In genomic region chr13:76967588-76967987, GRCm38 (mm10) we compare ENCODE assay signal across 23 mouse cellular contexts.
DNase-seq lines count a peak whose midpoint lies in the region; ATAC-seq and TF ChIP-seq lines count a peak whose summit lies in the region.
"Had no signal": no experiment of that assay in that cellular context is flagged by ENCODE, and none has a peak within 500 bp of the region (broad histone marks: within the 10 kb centered on the region; RNA-seq: fewer than 3 reads in every experiment).

No protein-coding gene starts in this region.

- H3K27ac ChIP-seq in CH12.LX (ENCODE audit: insufficient read depth, low read depth), result no peak overlapping the region
- H3K27ac ChIP-seq in ES-E14 (ENCODE audit: insufficient read depth, low read depth, low read length, poor library complexity, severe bottlenecking), result no peak overlapping the region
- no peak overlapping the region for H3K27ac ChIP-seq in MEL (ENCODE audit: control insufficient read depth, low read depth, low read length)
- H3K27ac ChIP-seq in midbrain, embryonic 16.5 days (ENCODE audit: low read length), result no peak overlapping the region

- ATAC-seq in midbrain, embryonic 16.5 days, result no peak
- ATAC-seq in erythroid progenitor cell, adult 5-6 weeks (replicated peaks; ENCODE audit: low FRiP score, poor library complexity, severe bottlenecking), result no peak
- ATAC-seq: activated CD4-positive, CD25-positive, alpha-beta regulatory T cell, adult 4 months; CD4-positive, CD25-positive, alpha-beta regulatory T cell, adult 4 months; Patski had no signal

- no peak for TF ChIP-seq CTCF in CH12.LX (conservative IDR thresholded peaks at IDR 0.05 in 1 of 2, IDR thresholded peaks at IDR 0.05 in 1 of 2; ENCODE audit: low read depth in 2 of 2, low read length in 2 of 2)
- TF ChIP-seq CTCF in MEL (IDR thresholded peaks at IDR 0.05 in 2 of 3, conservative IDR thresholded peaks at IDR 0.05 in 1 of 3; ENCODE audit: control insufficient read depth in 1 of 3, insufficient read depth in 1 of 3, low read depth in 2 of 3, low read length in 3 of 3, poor library complexity in 1 of 3, severe bottlenecking in 1 of 3), result no peak

- no peak overlapping the region for H3K4me3 ChIP-seq in CH12.LX (replicated peaks in 1 of 3; ENCODE audit: low read depth in 2 of 3, low read length in 2 of 3, poor library complexity in 1 of 3)
- no peak overlapping the region for H3K4me3 ChIP-seq in ES-E14 (ENCODE audit: insufficient read depth in 1 of 2, low read depth in 1 of 2, low read length in 2 of 2, poor library complexity in 1 of 2, severe bottlenecking in 1 of 2)
- H3K4me3 ChIP-seq in MEL (ENCODE audit: control insufficient read depth in 1 of 2, insufficient read depth in 1 of 2, low read depth in 2 of 2, low read length in 2 of 2), result no peak overlapping the region
- H3K4me3 ChIP-seq in midbrain, embryonic 16.5 days (ENCODE audit: low read depth, low read length), result no peak overlapping the region

- DNase-seq in CH12.LX (ENCODE audit: extremely low read depth), result no peak
- no peak for DNase-seq in ES-E14 (ENCODE audit: low read depth, low spot score)
- no peak for DNase-seq in MEL (ENCODE audit: low read depth, low spot score)
- no peak for DNase-seq in layer of hippocampus, adult 11-12 months (ENCODE audit: low spot score)
- DNase-seq: adrenal gland, adult 2 months; adrenal gland, adult 8-10 months; adrenal gland, postnatal 10 days; adrenal gland, postnatal 14 days; adrenal gland, postnatal 25 days; adrenal gland, postnatal 36 days; B cell, adult 2 months; cerebellum, adult 11 months; cerebellum, adult 11-12 months; cerebellum, adult 18-20 months; cerebellum, adult 2 months; cerebellum, adult 8-10 months; cerebellum, adult 9-10 months had no signal

- no peaks in the 10 kb centered on the region for H3K9me3 ChIP-seq in CH12.LX (replicated peaks; ENCODE audit: low read length)
- no peaks in the 10 kb centered on the region for H3K9me3 ChIP-seq in ES-E14 (ENCODE audit: control insufficient read depth, insufficient read depth, low read depth, low read length)
- H3K9me3 ChIP-seq in MEL (replicated peaks; ENCODE audit: insufficient read depth, low read length), result no peaks in the 10 kb centered on the region
- no peaks in the 10 kb centered on the region for H3K9me3 ChIP-seq in midbrain, embryonic 16.5 days (replicated peaks; ENCODE audit: control insufficient read depth, low read length, poor library complexity, severe bottlenecking)
- H3K9me3 ChIP-seq: G1E had no signal

- no peak for TF ChIP-seq RAD21 in CH12.LX (IDR thresholded peaks at IDR 0.05; ENCODE audit: low read depth, low read length)
- no peak for TF ChIP-seq RAD21 in MEL (IDR thresholded peaks at IDR 0.05; ENCODE audit: low read depth, low read length)

- TF ChIP-seq EP300 in CH12.LX (IDR thresholded peaks at IDR 0.05; ENCODE audit: low read length), result no peak
- no peak for TF ChIP-seq EP300 in MEL (IDR thresholded peaks at IDR 0.05; ENCODE audit: low read depth in 1 of 2, low read length in 2 of 2)

- H3K9ac ChIP-seq in CH12.LX (ENCODE audit: insufficient read depth, low read depth), result no peak overlapping the region
- H3K9ac ChIP-seq in ES-E14 (ENCODE audit: insufficient read depth, low read depth, low read length, poor library complexity, severe bottlenecking), result no peak overlapping the region
- H3K9ac ChIP-seq in MEL (ENCODE audit: control insufficient read depth, low read depth, low read length, poor library complexity, severe bottlenecking), result no peak overlapping the region
- no peak overlapping the region for H3K9ac ChIP-seq in midbrain, embryonic 16.5 days (ENCODE audit: low read depth, low read length)

- no peaks in the 10 kb centered on the region for H3K27me3 ChIP-seq in CH12.LX (replicated peaks)
- no peaks in the 10 kb centered on the region for H3K27me3 ChIP-seq in MEL (ENCODE audit: control insufficient read depth in 1 of 2, insufficient read depth in 2 of 2, low read length in 2 of 2)
- no peaks in the 10 kb centered on the region for H3K27me3 ChIP-seq in midbrain, embryonic 16.5 days (ENCODE audit: control insufficient read depth, insufficient read depth, low read depth, low read length)

- in situ Hi-C loops in CH12.LX (cut with MboI; ENCODE audit: low pct_ligation_motif_present, low pct_unique_long_range_greater_than_20kb, low sequenced_read_pairs) (loop anchor here (10.0 to 25.0 kb wide), 2 partner anchors 123 to 1220 kb away; partner anchors contain the start of gene Nr2f1), ES-E14 (cut with MboI; ENCODE audit: low sequenced_read_pairs in 2 of 2, unreplicated experiment in 2 of 2) (no loop called here)

- H3K79me2 ChIP-seq in CH12.LX (replicated peaks; ENCODE audit: control insufficient read depth, extremely low read depth, insufficient read depth, poor library complexity, severe bottlenecking) (no peaks in the 10 kb centered on the region), MEL (ENCODE audit: control insufficient read depth, insufficient read depth, low read length, poor library complexity) (no peaks in the 10 kb centered on the region)

- no peak overlapping the region for H3K4me2 ChIP-seq in CH12.LX (ENCODE audit: insufficient read depth, low read depth, poor library complexity, severe bottlenecking)
- H3K4me2 ChIP-seq in midbrain, embryonic 16.5 days (ENCODE audit: low read length), result no peak overlapping the region

- H3K36me3 ChIP-seq in CH12.LX (replicated peaks in 1 of 2; ENCODE audit: control insufficient read depth in 1 of 2, insufficient read depth in 1 of 2, low read length in 1 of 2), result no peaks in the 10 kb centered on the region
- H3K36me3 ChIP-seq in ES-E14 (ENCODE audit: control insufficient read depth, insufficient read depth, low read length, poor library complexity, severe bottlenecking), result no peaks in the 10 kb centered on the region
- no peaks in the 10 kb centered on the region for H3K36me3 ChIP-seq in MEL (ENCODE audit: control insufficient read depth in 1 of 2, insufficient read depth in 2 of 2, low read length in 2 of 2)
- no peaks in the 10 kb centered on the region for H3K36me3 ChIP-seq in midbrain, embryonic 16.5 days (ENCODE audit: control insufficient read depth, insufficient read depth, low read length)
- H3K36me3 ChIP-seq: G1E had no signal

- TF ChIP-seq POLR2A in CH12.LX (IDR thresholded peaks at IDR 0.05; ENCODE audit: low read depth, low read length) (no peak), MEL (IDR thresholded peaks at IDR 0.05; ENCODE audit: control insufficient read depth in 1 of 2, insufficient read depth in 1 of 2, low read depth in 1 of 2, low read length in 2 of 2, poor library complexity in 1 of 2) (no peak)

- H3K4me1 ChIP-seq in CH12.LX (ENCODE audit: control insufficient read depth in 1 of 2, insufficient read depth in 2 of 2) (no peaks in the 10 kb centered on the region), ES-E14 (ENCODE audit: control insufficient read depth in 2 of 2, insufficient read depth in 2 of 2, low read length in 2 of 2, poor library complexity in 1 of 2) (no peaks in the 10 kb centered on the region), MEL (ENCODE audit: control insufficient read depth in 1 of 2, insufficient read depth in 2 of 2, low read length in 2 of 2) (no peaks in the 10 kb centered on the region; a peak in 1 of 4 replicates)
- no peaks in the 10 kb centered on the region for H3K4me1 ChIP-seq in midbrain, embryonic 16.5 days (ENCODE audit: control insufficient read depth, insufficient read depth, low read length)

- dilution Hi-C loops in CH12.LX (cut with MboI; ENCODE audit: extremely low pct_ligation_motif_present, extremely low pct_unique_long_range_greater_than_20kb, low sequenced_read_pairs), result no loop called here

TF ChIP-seq in CH12.LX, 34 proteins besides CTCF, POLR2A, EP300 and RAD21:
- TF ChIP-seq PAX5 (IDR thresholded peaks at IDR 0.05; ENCODE audit: low read length) (no peak), MAFK (IDR thresholded peaks at IDR 0.05; ENCODE audit: insufficient replicate concordance, low read length) (peak; percentile 73; the same call in 1 of the 2 replicates)

TF ChIP-seq in ES-E14, 5 proteins besides CTCF, POLR2A, EP300 and RAD21:
- no peak for TF ChIP-seq CHD2 (IDR thresholded peaks at IDR 0.05; ENCODE audit: low read depth, low read length)
- 0 out of 2 replicates have a peak, but pooled peaks have one; percentile 59 for TF ChIP-seq MAFK (IDR thresholded peaks at IDR 0.05; ENCODE audit: insufficient read depth, low read depth, low read length)
TF ChIP-seq in ES-E14: peak in this region for 1.

TF ChIP-seq in MEL, 35 proteins besides CTCF, POLR2A, EP300 and RAD21:
- peak; percentile 31; the same call in 1 of the 2 replicates for TF ChIP-seq MAFK (IDR thresholded peaks at IDR 0.05; ENCODE audit: borderline replicate concordance, low read depth, low read length)
- no peak for TF ChIP-seq RCOR1 (IDR thresholded peaks at IDR 0.05; ENCODE audit: low read depth, low read length)

Comparison
In these comparisons a context has a peak if more than half of its experiments do, and no peak if none do; other contexts are left out.
1. Of the 35 proteins assayed by ChIP-seq in both MEL and CH12.LX: peak only in MEL: none; only in CH12.LX: none; in both: MAFK; in neither: 34.